Mouse (Mus musculus) forebrain, embryonic 12.5 days (tissue): ENCODE data around the gene Gm27027. TPM values are rescaled to one million over a fixed set of nuclear protein-coding genes. Genes with fewer than 3 reads are reported as not detected.

Experiments used
- ATAC-seq: fragments of 200-750 bp; cut with Nextera tagmentation; 2 replicates; pipeline ENCODE4 v1.8.0; 2017; ENCODE audit warnings: moderate TSS enrichment; ENCODE audit not compliant: low FRiP score
- H3K27ac ChIP-seq: fragments of 300-500 bp; sonication (generic); 2 replicates; pipeline ENCODE4 v1.5.1; 2016; ENCODE audit warnings: mild to moderate bottlenecking
- H3K27me3 ChIP-seq: fragments of 300-500 bp; sonication (generic); 2 replicates; pipeline ENCODE4 v1.6.1; 2016; ENCODE audit warnings: mild to moderate bottlenecking
- H3K36me3 ChIP-seq: fragments of 300-500 bp; sonication (generic); replicated peaks from 2 replicates; pipeline ENCODE4 v1.6.1; 2016; ENCODE audit warnings: mild to moderate bottlenecking
- H3K4me1 ChIP-seq: fragments of 300-500 bp; sonication (generic); 2 replicates; pipeline ENCODE4 v1.6.1; 2016
- H3K4me2 ChIP-seq: fragments of 300-500 bp; sonication (generic); 2 replicates; pipeline ENCODE4 v1.6.1; 2016; ENCODE audit warnings: mild to moderate bottlenecking, moderate library complexity
- H3K4me3 ChIP-seq: fragments of 300-500 bp; sonication (generic); replicated peaks from 2 replicates; pipeline ENCODE4 v1.5.1; 2016; ENCODE audit warnings: mild to moderate bottlenecking
- H3K9ac ChIP-seq: fragments of 300-500 bp; sonication (generic); 2 replicates; pipeline ENCODE4 v1.6.1; 2016; ENCODE audit warnings: mild to moderate bottlenecking
- H3K9me3 ChIP-seq: fragments of 300-500 bp; sonication (generic); 2 replicates; pipeline ENCODE4 v1.6.1; 2016
- WGBS: fragments of 180-500 bp; shearing (Covaris S2); methylation state at CpG from one replicate; pipeline ENCODE4 v1.1.7; 2016; 5-methylcytosine and 5-hydroxymethylcytosine counted together
- polyA plus RNA-seq: library from polyadenylated mRNA; unstranded; fragments of >200 nt; fragmentation: Nextera tagmentation; extraction: Ambion mirVana; gene quantifications from 2 replicates; pipeline ENCODE4 v1.2.1, GENCODE M21; 2016

Gm27027 gene
- polyA plus RNA-seq, 1 experiment from 2014 or later = not detected

DNA sequence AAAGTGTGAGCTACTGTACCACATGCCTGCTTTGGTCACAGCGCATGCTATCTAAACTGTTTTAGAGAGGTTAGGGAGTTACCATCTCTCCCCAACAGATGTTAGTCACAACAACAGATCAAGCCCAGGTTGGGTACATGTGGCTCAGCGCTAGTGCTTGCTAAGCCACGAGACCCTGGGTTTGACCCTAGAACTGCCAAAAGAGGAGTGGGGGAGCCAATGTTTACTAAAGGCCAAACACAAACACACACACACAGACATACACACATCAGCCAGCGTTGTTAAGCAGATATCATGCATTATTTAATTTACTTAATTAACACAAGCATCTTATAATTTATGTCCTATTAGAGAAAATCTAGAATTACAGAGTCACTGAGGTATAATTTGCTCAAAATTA lies 5.8 kb upstream of the Gm27027 start:
- Histone ChIP-seq H3K4me1 (no peaks in the 10 kb centered on the region), H3K9ac (no peak overlapping the region), H3K27me3 (no peaks in the 10 kb centered on the region), H3K4me3 (no peak overlapping the region), H3K9me3 (no peaks in the 10 kb centered on the region), H3K4me2 (no peak overlapping the region), H3K36me3 (peaks cover 61% of the 10 kb centered on the region), H3K27ac (0 out of 2 replicates have a peak overlapping the region, but pooled peaks have one; percentile 16)
- ATAC-seq = 0 out of 2 replicates have a peak, but pooled peaks have one; percentile 36
- WGBS = 83% methylated on average over 4 of the region's 4 CpGs

DNA sequence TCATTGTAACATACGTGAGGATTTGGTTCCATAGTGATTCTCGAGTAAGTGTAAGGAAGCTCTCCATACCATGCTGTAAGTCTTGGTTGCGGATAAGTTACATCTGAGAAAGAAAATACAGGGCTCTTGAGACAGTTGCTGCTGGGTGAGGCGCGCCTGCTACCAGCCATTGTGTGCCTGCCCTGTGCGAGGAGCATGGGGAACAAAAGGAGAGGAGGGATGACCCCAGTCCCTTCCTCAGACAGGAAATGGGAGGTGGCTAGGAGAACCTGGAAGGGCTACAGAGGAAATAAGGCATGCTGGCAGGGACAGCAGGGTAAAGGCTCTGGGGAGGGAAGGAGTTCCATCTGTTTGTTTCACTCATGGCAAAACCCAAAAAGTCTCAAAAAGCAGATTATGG lies 5.3 kb upstream of the Gm27027 start:
- H3K4me3 ChIP-seq = no peak overlapping the region
- H3K36me3 ChIP-seq = peaks cover 56% of the 10 kb centered on the region
- ATAC-seq = no peak

DNA sequence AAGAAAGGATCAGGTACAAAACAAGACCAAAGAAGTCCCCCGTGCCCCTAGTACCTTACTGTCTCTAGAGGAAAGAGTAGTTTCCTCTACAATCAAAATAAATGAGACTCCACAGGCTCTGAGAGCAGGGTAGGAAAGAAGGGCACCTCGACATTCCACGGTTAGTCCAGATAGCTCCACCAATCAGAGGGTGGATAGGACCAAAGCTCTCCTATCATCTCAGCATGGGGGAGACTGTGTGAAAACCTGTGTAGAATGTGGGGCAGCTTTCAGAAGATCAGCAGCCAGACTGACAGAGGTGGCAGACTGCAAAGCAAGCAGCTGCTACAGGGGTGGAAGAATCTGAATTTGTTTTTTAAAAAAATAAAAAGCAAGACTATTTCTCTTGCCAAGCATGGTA lies 3.3 kb downstream of the Gm27027 start:
- no peak overlapping the region for H3K9ac ChIP-seq
- no peaks in the 10 kb centered on the region for H3K27me3 ChIP-seq
- peaks cover 82% of the 10 kb centered on the region for H3K36me3 ChIP-seq
- no peak overlapping the region for H3K4me2 ChIP-seq
- peaks cover 14% of the 10 kb centered on the region for H3K4me1 ChIP-seq
- peak overlapping the region; percentile 60 for H3K27ac ChIP-seq
- no peak overlapping the region for H3K4me3 ChIP-seq
- 55% methylated on average over 3 of the region's 3 CpGs for WGBS
- peak; percentile 58; the same call in 1 of the 2 replicates for ATAC-seq
- H3K9me3 ChIP-seq = no peaks in the 10 kb centered on the region

More for the DNA sequence above, 5.3 kb upstream of the Gm27027 start:
- WGBS = 89% methylated on average over 6 of the region's 6 CpGs
- H3K9ac ChIP-seq = no peak overlapping the region
- H3K4me1 ChIP-seq = no peaks in the 10 kb centered on the region
- H3K27me3 ChIP-seq = no peaks in the 10 kb centered on the region
- no peak overlapping the region for H3K27ac ChIP-seq
- H3K9me3 ChIP-seq = no peaks in the 10 kb centered on the region
- H3K4me2 ChIP-seq = no peak overlapping the region

DNA sequence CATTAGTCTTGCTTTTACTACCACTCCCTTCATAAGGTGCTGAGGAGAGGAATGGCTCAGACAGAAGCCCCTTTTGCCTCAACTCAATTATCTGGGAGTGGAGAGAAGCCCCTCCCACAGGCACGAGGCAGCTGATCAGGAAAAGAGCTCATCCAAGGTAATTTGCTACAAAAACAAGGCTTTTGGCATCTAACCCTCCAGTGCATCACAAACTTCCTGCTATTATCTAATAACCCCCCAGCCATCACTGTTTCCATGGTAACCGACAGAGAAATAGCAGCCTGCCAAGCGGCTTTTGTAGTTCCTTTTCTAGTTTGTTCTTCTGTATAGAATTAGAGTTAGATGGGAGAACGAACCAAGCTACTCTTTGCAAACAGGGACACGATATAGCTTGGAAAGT lies 3.9 kb downstream of the Gm27027 start:
- peaks cover 81% of the 10 kb centered on the region for H3K36me3 ChIP-seq
- 28% methylated on average over 5 of the region's 5 CpGs for WGBS

DNA sequence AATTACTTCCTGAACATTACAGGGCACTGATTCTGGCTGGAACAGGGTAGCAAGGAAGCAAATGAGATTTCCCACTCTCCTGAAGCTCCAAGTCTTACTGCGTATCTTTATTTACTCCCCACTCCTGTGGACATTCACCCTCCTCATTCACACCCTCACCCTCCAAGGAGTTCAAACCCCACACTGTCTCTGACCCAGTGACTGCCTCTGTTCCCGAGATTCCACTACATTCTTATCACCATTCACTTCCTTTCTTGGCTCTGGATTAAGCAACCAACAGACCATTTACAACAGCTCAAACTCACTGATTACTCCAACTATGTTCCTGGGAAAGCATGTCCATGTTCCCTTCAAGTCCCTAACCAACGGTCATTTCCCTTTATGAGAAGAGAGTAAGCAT lies 4.8 kb downstream of the Gm27027 start:
- 88% methylated on average over 3 of the region's 3 CpGs for WGBS
- no peak overlapping the region for H3K9ac ChIP-seq
- no peaks in the 10 kb centered on the region for H3K9me3 ChIP-seq
- peaks cover 79% of the 10 kb centered on the region for H3K36me3 ChIP-seq
- no peak overlapping the region for H3K4me3 ChIP-seq
- peak overlapping the region; percentile 53; the same call in 1 of the 2 replicates for H3K27ac ChIP-seq
- peaks cover 14% of the 10 kb centered on the region for H3K4me1 ChIP-seq
- no peaks in the 10 kb centered on the region for H3K27me3 ChIP-seq
- ATAC-seq = no peak
- H3K4me2 ChIP-seq = no peak overlapping the region

More for the DNA sequence above, 3.9 kb downstream of the Gm27027 start:
- peak; percentile 63 for ATAC-seq
- no peak overlapping the region for H3K9ac ChIP-seq
- no peak overlapping the region for H3K4me2 ChIP-seq
- H3K27me3 ChIP-seq = no peaks in the 10 kb centered on the region
- no peak overlapping the region for H3K4me3 ChIP-seq
- peak overlapping the region; percentile 60 for H3K27ac ChIP-seq
- peaks cover 14% of the 10 kb centered on the region for H3K4me1 ChIP-seq
- no peaks in the 10 kb centered on the region for H3K9me3 ChIP-seq

DNA sequence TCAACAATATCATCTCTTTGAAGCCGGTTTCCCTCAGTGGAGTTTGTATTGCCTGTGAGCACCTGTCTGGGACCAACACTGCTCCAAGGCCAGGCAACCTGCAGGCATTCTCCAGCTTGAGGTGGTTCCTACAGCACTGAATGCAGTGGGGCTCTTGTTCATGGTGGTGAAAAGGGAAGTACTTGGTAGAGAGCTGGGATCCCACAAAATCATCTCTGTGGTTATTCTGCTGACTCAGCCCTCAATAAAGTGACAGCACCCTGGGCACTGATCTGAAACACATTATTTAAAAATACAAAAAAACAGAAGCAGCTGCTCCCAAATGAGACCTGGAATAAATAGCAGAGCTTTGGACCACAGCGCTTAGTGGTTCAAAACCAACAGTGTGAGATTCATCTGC lies 7.7 kb downstream of the Gm27027 start:
- peaks cover 14% of the 10 kb centered on the region for H3K4me1 ChIP-seq
- ATAC-seq = no peak
- no peaks in the 10 kb centered on the region for H3K9me3 ChIP-seq
- H3K36me3 ChIP-seq = peaks cover 57% of the 10 kb centered on the region
- H3K4me2 ChIP-seq = no peak overlapping the region
- no peak overlapping the region for H3K4me3 ChIP-seq
- no peaks in the 10 kb centered on the region for H3K27me3 ChIP-seq
- 100% methylated on average over 2 of the region's 2 CpGs for WGBS
- H3K9ac ChIP-seq = no peak overlapping the region
- H3K27ac ChIP-seq = no peak overlapping the region

DNA sequence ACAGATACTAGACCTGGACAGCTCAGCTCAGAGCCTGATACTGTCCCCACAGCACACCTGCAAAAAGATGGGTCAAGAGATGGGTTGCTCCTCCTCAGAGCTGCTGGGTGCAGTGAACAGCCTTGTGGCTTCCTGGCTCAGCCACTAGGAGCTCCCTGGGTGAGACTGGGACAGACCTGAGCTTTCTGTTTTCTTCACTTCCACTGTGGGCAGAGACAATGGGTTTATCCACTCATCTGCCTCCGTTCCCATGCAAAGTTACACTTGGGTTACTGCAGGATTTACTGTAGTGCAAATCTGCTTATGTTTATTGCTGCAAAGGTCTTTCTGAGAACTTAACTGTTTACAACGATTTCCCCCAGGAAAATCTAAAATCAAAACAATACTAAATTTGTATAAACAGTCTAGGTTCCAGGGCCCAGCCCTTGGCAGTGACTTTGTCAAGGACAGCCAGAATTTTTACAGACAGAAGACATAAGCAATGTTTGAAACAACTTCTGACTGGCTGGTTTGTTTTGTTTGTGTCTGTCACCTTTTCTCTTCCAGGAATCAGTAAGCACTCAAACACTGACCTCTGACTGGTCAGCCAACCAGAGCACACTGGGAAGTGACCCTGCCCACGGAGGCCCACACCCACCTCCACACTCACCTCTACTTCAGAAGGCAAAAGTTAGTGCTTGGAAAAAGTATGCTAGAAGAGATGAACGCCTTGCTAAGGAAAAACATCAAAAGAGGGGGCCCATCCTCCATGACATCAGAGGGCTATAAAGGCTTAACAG lies 13.5 kb downstream of the Gm27027 start:
- H3K9ac ChIP-seq = no peak overlapping the region
- H3K9me3 ChIP-seq = no peaks in the 10 kb centered on the region
- no peak overlapping the region for H3K4me2 ChIP-seq
- H3K4me3 ChIP-seq = no peak overlapping the region
- 90% methylated on average over 4 of the region's 4 CpGs for WGBS
- no peak for ATAC-seq
- no peaks in the 10 kb centered on the region for H3K27me3 ChIP-seq
- H3K36me3 ChIP-seq = peaks cover 45% of the 10 kb centered on the region
- H3K27ac ChIP-seq = no peak overlapping the region
- peaks cover under 1% of the 10 kb centered on the region; the same call in 1 of the 2 replicates for H3K4me1 ChIP-seq

DNA sequence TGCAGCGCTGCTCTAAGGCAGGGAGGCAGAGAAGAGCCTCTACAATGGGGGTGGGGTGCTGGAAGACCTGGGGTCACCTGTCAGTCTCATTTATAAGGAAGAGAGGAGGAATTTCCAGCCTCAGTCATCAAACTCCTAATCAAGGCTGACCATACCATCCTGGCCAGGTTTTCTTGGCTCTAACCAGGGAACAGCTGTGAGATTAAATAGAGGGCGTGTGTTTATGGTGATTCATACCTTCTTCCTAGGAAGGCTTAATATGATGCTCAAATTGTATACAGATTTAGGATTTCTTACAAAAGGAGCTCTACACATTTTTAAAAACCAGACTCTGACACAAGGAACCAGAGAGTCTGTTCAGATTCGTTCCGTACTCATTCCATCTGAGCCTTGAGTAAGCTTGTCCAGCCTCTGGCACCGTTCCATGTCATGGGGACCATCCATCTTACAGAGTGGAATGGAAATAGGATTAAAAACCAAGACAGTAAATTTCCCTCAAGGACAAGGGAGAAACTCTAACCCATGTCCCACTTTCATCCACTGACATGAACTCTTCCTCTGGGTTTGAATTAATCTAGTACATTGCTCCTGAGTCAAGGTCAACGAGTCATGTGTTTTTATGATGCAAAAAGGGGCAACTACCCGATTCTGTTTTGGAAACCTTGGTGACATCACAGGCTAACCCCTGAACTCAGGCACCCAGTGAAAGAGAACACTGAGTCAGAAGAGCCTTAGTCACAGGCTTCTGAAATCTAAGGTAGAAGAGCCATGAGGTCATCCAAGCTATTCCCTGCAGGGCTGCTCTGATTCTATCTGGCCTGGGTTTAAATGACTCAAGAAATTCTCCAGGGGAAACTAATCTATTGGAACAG lies 16.7 kb downstream of the Gm27027 start:
- no peak overlapping the region for H3K9ac ChIP-seq
- no peak overlapping the region for H3K4me2 ChIP-seq
- H3K9me3 ChIP-seq = no peaks in the 10 kb centered on the region
- H3K27ac ChIP-seq = no peak overlapping the region
- peaks cover 40% of the 10 kb centered on the region for H3K36me3 ChIP-seq
- no peaks in the 10 kb centered on the region; the same call in 1 of the 2 replicates for H3K27me3 ChIP-seq
- ATAC-seq = no peak
- H3K4me1 ChIP-seq = peaks cover 28% of the 10 kb centered on the region
- 93% methylated on average over 7 of the region's 7 CpGs for WGBS
- no peak overlapping the region for H3K4me3 ChIP-seq

DNA sequence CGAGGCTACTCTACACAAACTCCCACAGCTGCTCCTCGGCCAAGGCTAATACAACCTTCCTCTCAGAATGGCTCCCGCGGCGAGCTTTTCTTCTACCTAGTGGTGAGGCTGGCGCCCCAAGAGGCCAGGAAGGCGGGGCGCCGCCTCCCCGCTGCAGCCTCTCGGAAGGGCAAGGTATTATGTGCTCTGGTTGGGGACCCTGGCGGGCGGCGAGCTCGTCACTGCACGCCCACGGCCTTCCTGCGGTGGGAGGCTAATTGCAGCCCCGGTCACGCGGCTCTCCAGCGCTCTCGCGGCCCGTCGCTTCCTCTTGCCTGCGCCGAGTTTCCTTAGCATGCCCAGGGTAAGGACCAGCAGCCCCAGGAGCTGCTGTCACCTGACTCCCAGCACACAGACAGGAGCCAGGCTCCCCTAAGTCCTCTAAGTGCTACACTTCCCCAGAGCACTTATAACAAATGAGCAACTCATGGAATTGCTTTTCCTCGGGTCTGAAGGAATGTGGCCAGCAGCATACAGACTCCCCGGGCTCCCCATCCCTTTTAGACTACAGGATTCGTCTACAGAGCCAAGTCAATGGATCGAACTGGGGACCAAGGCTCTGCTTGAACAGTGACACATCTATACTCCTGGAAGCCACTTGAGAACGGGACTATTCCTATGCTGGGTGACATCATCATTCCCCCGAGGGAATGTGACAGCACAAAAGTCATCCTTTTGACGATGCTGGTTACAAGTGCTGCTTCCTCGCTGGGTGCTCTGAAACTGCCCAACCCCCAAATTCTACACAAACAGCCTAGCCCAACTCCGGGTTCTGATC lies 19.5 kb downstream of the Gm27027 start:
- no peaks in the 10 kb centered on the region; the same call in 1 of the 2 replicates for H3K27me3 ChIP-seq
- peak overlapping the region; percentile 60; the same call in 1 of the 2 replicates for H3K27ac ChIP-seq
- WGBS = 2% methylated on average over 37 of the region's 37 CpGs
- no peaks in the 10 kb centered on the region for H3K9me3 ChIP-seq
- peak overlapping the region; percentile 39 for H3K4me3 ChIP-seq
- peak; percentile 84 for ATAC-seq
- peak overlapping the region; percentile 51 for H3K9ac ChIP-seq
- H3K4me1 ChIP-seq = peaks cover 28% of the 10 kb centered on the region
- H3K36me3 ChIP-seq = peaks cover 23% of the 10 kb centered on the region
- H3K4me2 ChIP-seq = peak overlapping the region; percentile 65

DNA sequence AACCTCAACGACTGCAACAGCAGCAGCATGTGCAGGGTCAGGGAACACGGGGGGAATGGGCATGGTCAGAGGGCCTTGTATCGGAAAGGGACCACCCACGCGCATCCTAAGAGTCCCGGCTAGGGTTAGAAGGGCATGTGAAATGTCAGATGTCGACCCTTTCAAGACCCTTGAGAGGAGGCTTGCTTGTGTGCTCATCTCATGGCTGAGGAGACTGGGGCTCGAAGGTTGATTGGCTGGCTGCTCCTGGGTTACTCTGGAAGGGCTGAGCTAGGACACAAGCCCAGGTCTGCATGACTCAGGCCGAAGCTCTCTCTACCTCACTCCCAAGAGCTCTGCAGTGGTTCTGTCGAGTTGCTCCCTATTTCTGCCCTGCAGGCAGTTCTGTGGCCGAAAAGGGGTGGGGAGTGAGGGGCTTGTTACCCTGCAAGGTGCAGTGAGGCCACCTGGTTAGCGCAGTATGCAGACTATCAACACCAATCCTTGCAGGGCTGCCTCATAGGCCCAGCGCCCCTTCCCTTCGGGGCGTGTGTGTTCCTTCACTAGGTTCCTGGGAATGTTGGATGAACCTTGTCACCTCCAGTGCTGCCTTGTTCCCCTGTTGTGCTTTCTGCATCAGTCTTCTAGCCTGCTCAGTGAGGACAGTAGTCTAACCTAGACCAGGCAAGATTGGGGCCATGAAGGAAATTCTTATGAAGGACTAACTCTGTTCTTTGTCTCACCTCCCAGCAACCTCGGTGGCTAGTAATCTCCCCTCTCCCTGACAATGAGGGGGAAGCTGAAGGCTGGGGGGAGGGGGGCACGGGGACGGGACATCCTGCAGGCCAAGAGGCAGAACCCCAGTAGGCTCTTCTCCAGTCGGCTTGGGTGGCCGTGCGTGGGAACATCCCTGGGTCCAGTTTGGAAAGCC lies 20.4 kb downstream of the Gm27027 start:
- H3K27me3 ChIP-seq = no peaks in the 10 kb centered on the region; the same call in 1 of the 2 replicates
- peak overlapping the region; percentile 39 for H3K4me3 ChIP-seq
- H3K36me3 ChIP-seq = peaks cover 14% of the 10 kb centered on the region
- no peaks in the 10 kb centered on the region for H3K9me3 ChIP-seq
- WGBS = 22% methylated on average over 21 of the region's 21 CpGs
- peak overlapping the region; percentile 60; the same call in 1 of the 2 replicates for H3K27ac ChIP-seq
- peak overlapping the region; percentile 65 for H3K4me2 ChIP-seq
- H3K9ac ChIP-seq = peak overlapping the region; percentile 51
- peak; percentile 14; the same call in 1 of the 2 replicates for ATAC-seq
- H3K4me1 ChIP-seq = peaks cover 28% of the 10 kb centered on the region

DNA sequence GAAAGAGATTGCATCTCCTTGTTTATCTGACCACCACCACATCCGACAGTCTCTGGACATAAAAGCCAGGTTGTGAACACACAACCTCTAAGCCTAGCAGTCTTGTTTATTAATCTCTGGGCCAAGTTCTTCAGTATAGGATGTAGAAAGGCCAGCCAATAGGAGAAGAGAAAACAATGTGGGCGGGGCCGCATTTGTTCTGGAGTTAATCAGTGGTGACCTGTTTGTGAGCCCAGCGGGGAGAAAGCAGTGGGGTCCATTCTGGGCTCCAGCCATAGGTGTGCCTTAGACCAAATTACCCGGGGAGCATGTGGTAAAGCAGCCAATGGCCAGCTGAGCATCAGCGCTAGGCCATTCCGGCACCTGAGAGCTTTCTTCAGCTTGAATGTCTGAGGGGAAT lies 21.1 kb downstream of the Gm27027 start:
- H3K4me2 ChIP-seq = no peak overlapping the region
- H3K4me3 ChIP-seq = no peak overlapping the region
- H3K27ac ChIP-seq = no peak overlapping the region
- ATAC-seq = 0 out of 2 replicates have a peak, but pooled peaks have one; percentile 15
- H3K4me1 ChIP-seq = peaks cover 28% of the 10 kb centered on the region
- H3K9ac ChIP-seq = no peak overlapping the region
- no peaks in the 10 kb centered on the region; the same call in 1 of the 2 replicates for H3K27me3 ChIP-seq
- peaks cover 7% of the 10 kb centered on the region for H3K36me3 ChIP-seq
- 42% methylated on average over 7 of the region's 7 CpGs for WGBS
- no peaks in the 10 kb centered on the region for H3K9me3 ChIP-seq
